Mouse (Mus musculus) olfactory bulb, adult 2 months (tissue): ENCODE results near the gene Slc25a36. TPM values are rescaled to one million over a fixed set of nuclear protein-coding genes. Genes with fewer than 3 reads are reported as not detected.

Experiments
- H3K27ac ChIP-seq: fragments of 200-500 bp; 2 replicates; pipeline ENCODE4 v1.5.1; 2012; ENCODE audit warnings: low read depth, low read length; ENCODE audit not compliant: insufficient read depth
- H3K4me1 ChIP-seq: fragments of 200-500 bp; 2 replicates; pipeline ENCODE4 v1.6.1; 2012; ENCODE audit warnings: low read length; ENCODE audit not compliant: control insufficient read depth, insufficient read depth
- H3K4me3 ChIP-seq: fragments of 200-500 bp; 2 replicates; pipeline ENCODE4 v1.5.1; 2012; ENCODE audit warnings: mild to moderate bottlenecking, low read depth, low read length, moderate library complexity; ENCODE audit not compliant: insufficient read depth
- CTCF ChIP-seq: fragments of 200-500 bp; IDR thresholded peaks from 2 replicates; pipeline ENCODE4 v1.5.1; 2012; ENCODE audit warnings: low read depth, mild to moderate bottlenecking, low read length, moderate library complexity; ENCODE audit not compliant: insufficient read depth
- POLR2A ChIP-seq: fragments of 200-500 bp; IDR thresholded peaks from 2 replicates; pipeline ENCODE4 v1.6.1; 2012; ENCODE audit warnings: mild to moderate bottlenecking, low read depth, low read length, moderate library complexity; ENCODE audit not compliant: insufficient read depth
- WGBS: fragments of 180-500 bp; shearing (Covaris S2); methylation state at CpG from one replicate; pipeline ENCODE4 v1.1.7; 2018; 5-methylcytosine and 5-hydroxymethylcytosine counted together
- polyA plus RNA-seq: library from polyadenylated mRNA; stranded (reverse); fragments of >200 nt; gene quantifications from 2 replicates; pipeline ENCODE4 v1.2.4, GENCODE M21; 2012; ENCODE audit warnings: low replicate concordance; ENCODE audit not compliant: missing spikeins, insufficient read depth, insufficient read length

The Slc25a36 gene
- polyA plus RNA-seq, 1 experiment, result not detected

GRCm38 (mm10) chr9:97098985-97099384 is 12.0 kb downstream of the Slc25a36 start:
- Histone ChIP-seq H3K27ac (no peak overlapping the region), H3K4me1 (no peaks in the 10 kb centered on the region), H3K4me3 (no peak overlapping the region)
- TF ChIP-seq CTCF (no peak), POLR2A (no peak)
- WGBS, result 88% methylated on average over 4 of the region's 4 CpGs

- WGBS, result 93% methylated on average over 1 of the region's 1 CpGs
- TF ChIP-seq CTCF, result no peak
- TF ChIP-seq POLR2A, result no peak
- no peaks in the 10 kb centered on the region for H3K4me1 ChIP-seq
- H3K4me3 ChIP-seq, result no peak overlapping the region
- H3K27ac ChIP-seq, result no peak overlapping the region
Measured at GRCm38 (mm10) chr9:97096180-97096579, 14.8 kb downstream of the Slc25a36 start.

- Histone ChIP-seq H3K27ac (no peak overlapping the region), H3K4me1 (no peaks in the 10 kb centered on the region), H3K4me3 (no peak overlapping the region)
- TF ChIP-seq CTCF (no peak), POLR2A (no peak)
Measured at GRCm38 (mm10) chr9:97087850-97088249, 23.1 kb downstream of the Slc25a36 start.

- 95% methylated on average over 2 of the region's 2 CpGs for WGBS
- no peak for TF ChIP-seq POLR2A
- Histone ChIP-seq H3K4me3 (no peak overlapping the region), H3K27ac (no peak overlapping the region), H3K4me1 (no peaks in the 10 kb centered on the region)
Measured at GRCm38 (mm10) chr9:97084628-97085027, 26.3 kb downstream of the Slc25a36 start.

GRCm38 (mm10) chr9:97081106-97081862 is 29.7 kb downstream of the Slc25a36 start:
- Histone ChIP-seq H3K4me1 (no peaks in the 10 kb centered on the region), H3K27ac (no peak overlapping the region), H3K4me3 (no peak overlapping the region)
- WGBS, result 80% methylated on average over 4 of the region's 4 CpGs
- TF ChIP-seq POLR2A, result no peak
- TF ChIP-seq CTCF, result no peak

- Histone ChIP-seq H3K4me3 (no peak overlapping the region), H3K4me1 (no peaks in the 10 kb centered on the region), H3K27ac (no peak overlapping the region)
- TF ChIP-seq POLR2A, result no peak
- no peak for TF ChIP-seq CTCF
- WGBS, result 60% methylated on average over 5 of the region's 5 CpGs
Measured at GRCm38 (mm10) chr9:97069911-97070310, 41.0 kb downstream of the Slc25a36 start.

GRCm38 (mm10) chr9:97069466-97069865 is 41.5 kb downstream of the Slc25a36 start:
- TF ChIP-seq POLR2A (no peak), CTCF (no peak)
- H3K4me3 ChIP-seq, result no peak overlapping the region
- H3K4me1 ChIP-seq, result no peaks in the 10 kb centered on the region
- H3K27ac ChIP-seq, result no peak overlapping the region
- WGBS, result 92% methylated on average over 5 of the region's 5 CpGs

GRCm38 (mm10) chr9:97068201-97069095 is 42.5 kb downstream of the Slc25a36 start:
- TF ChIP-seq POLR2A (no peak), CTCF (no peak)
- H3K27ac ChIP-seq, result no peak overlapping the region
- 45% methylated on average over 9 of the region's 9 CpGs for WGBS
- no peaks in the 10 kb centered on the region for H3K4me1 ChIP-seq
- H3K4me3 ChIP-seq, result no peak overlapping the region

GRCm38 (mm10) chr9:97067761-97068160 is 43.2 kb downstream of the Slc25a36 start:
- Histone ChIP-seq H3K27ac (no peak overlapping the region), H3K4me3 (no peak overlapping the region), H3K4me1 (no peaks in the 10 kb centered on the region)
- TF ChIP-seq CTCF (no peak), POLR2A (no peak)
- whole genome bisulfite sequencing, result 87% methylated on average over 6 of the region's 6 CpGs
